Mouse (Mus musculus) hindbrain, embryonic 11.5 days (tissue): ENCODE measurements around the gene Fgf11. TPM values are rescaled to one million over a fixed set of nuclear protein-coding genes. Genes with fewer than 3 reads are reported as not detected.

Source experiments
- ATAC-seq: fragments of 200-750 bp; cut with Nextera tagmentation; 2 replicates; pipeline ENCODE4 v1.8.0; 2017; ENCODE audit warnings: mild to moderate bottlenecking, moderate TSS enrichment, moderate library complexity; ENCODE audit not compliant: low FRiP score
- DNase-seq: peaks from one replicate; pipeline ENCODE4 v3.0.0-alpha.2; 2015; ENCODE audit warnings: low spot score
- H3K27ac ChIP-seq: fragments of 300-500 bp; sonication (generic); 2 replicates; pipeline ENCODE4 v1.5.1; 2014; ENCODE audit warnings: mild to moderate bottlenecking, low read depth, low read length
- H3K27me3 ChIP-seq: fragments of 300-500 bp; sonication (generic); 2 replicates; pipeline ENCODE4 v1.6.1; 2014; ENCODE audit warnings: mild to moderate bottlenecking, low read length, moderate library complexity, mixed read lengths; ENCODE audit not compliant: control insufficient read depth, insufficient read depth
- H3K36me3 ChIP-seq: fragments of 300-500 bp; sonication (generic); 2 replicates; pipeline ENCODE4 v1.6.1; 2014; ENCODE audit warnings: mild to moderate bottlenecking, low read length, moderate library complexity, mixed read lengths; ENCODE audit not compliant: control insufficient read depth, insufficient read depth
- H3K4me1 ChIP-seq: fragments of 300-500 bp; sonication (generic); replicated peaks from 2 replicates; pipeline ENCODE4 v1.6.1; 2014; ENCODE audit warnings: low read length, mixed read lengths; ENCODE audit not compliant: control insufficient read depth, insufficient read depth
- H3K4me2 ChIP-seq: fragments of 300-500 bp; sonication (generic); replicated peaks from 2 replicates; pipeline ENCODE4 v1.6.1; 2014; ENCODE audit warnings: mild to moderate bottlenecking, low read depth, low read length
- H3K4me3 ChIP-seq: fragments of 300-500 bp; sonication (generic); 2 replicates; pipeline ENCODE4 v1.5.1; 2014; ENCODE audit warnings: low read depth, low read length
- H3K9ac ChIP-seq: fragments of 300-500 bp; sonication (generic); 2 replicates; pipeline ENCODE4 v1.6.1; 2014; ENCODE audit warnings: low read depth, low read length
- H3K9me3 ChIP-seq: fragments of 300-500 bp; sonication (generic); 2 replicates; pipeline ENCODE4 v1.6.1; 2016; ENCODE audit warnings: low read length; ENCODE audit not compliant: control insufficient read depth
- WGBS: fragments of 180-500 bp; shearing (Covaris S2); extraction: QIAGEN DNeasy Blood & Tissue Kit; methylation state at CpG from one replicate; pipeline ENCODE4 v1.1.7; 2014; 5-methylcytosine and 5-hydroxymethylcytosine counted together
- polyA plus RNA-seq: library from polyadenylated mRNA; unstranded; fragments of >200 nt; fragmentation: Nextera tagmentation; extraction: Ambion mirVana; gene quantifications from 2 replicates; pipeline ENCODE4 v1.2.1, GENCODE M21; 2014

Fgf11 gene
- polyA plus RNA-seq, 1 experiment from 2014 or later = 2.8 TPM

GRCm38 (mm10) chr11:69766872-69767624 is 34.6 kb downstream of the Fgf11 start:
- H3K4me1 ChIP-seq = peaks cover 2% of the 10 kb centered on the region; the same call in 1 of the 2 replicates
- ATAC-seq (no peak), DNase-seq (no peak)
- H3K4me2 ChIP-seq = peak overlapping the region; percentile 95
- H3K4me3 ChIP-seq = peak overlapping the region; percentile 76
- WGBS = 69% methylated on average over 13 of the region's 13 CpGs
- no peak overlapping the region; the same call in 1 of the 2 replicates for H3K9ac ChIP-seq
- H3K36me3 ChIP-seq = no peaks in the 10 kb centered on the region
- no peaks in the 10 kb centered on the region for H3K27me3 ChIP-seq
- no peak overlapping the region for H3K27ac ChIP-seq
- no peaks in the 10 kb centered on the region for H3K9me3 ChIP-seq

GRCm38 (mm10) chr11:69766126-69766609 is 35.5 kb downstream of the Fgf11 start:
- Histone ChIP-seq H3K4me2 (peak overlapping the region; percentile 95), H3K4me1 (peaks cover 2% of the 10 kb centered on the region; the same call in 1 of the 2 replicates), H3K27me3 (no peaks in the 10 kb centered on the region), H3K9ac (peak overlapping the region; percentile 89), H3K36me3 (no peaks in the 10 kb centered on the region), H3K9me3 (no peaks in the 10 kb centered on the region), H3K27ac (peak overlapping the region; percentile 68), H3K4me3 (peak overlapping the region; percentile 76)
- DNase-seq (peak; percentile 64), ATAC-seq (peak; percentile 75)
- under 1% methylated on average over 29 of the region's 37 CpGs for WGBS

- Histone ChIP-seq H3K9me3 (no peaks in the 10 kb centered on the region), H3K27ac (peak within 1 kb of the TSS; percentile 68), H3K36me3 (no peaks in the 10 kb centered on the region), H3K9ac (peak within 1 kb of the TSS; percentile 89), H3K4me1 (peaks cover 2% of the 10 kb centered on the region; the same call in 1 of the 2 replicates), H3K4me2 (peak within 1 kb of the TSS; percentile 95), H3K4me3 (peak within 1 kb of the TSS; percentile 76), H3K27me3 (no peaks in the 10 kb centered on the region)
- WGBS = 23% methylated on average over 37 of the region's 55 CpGs
- ATAC-seq = peak; percentile 59; the same call in 1 of the 2 replicates
- DNase-seq = peak; percentile 40
Observed at GRCm38 (mm10) chr11:69765221-69766125, 36.2 kb downstream of the Fgf11 start, which contains the start of gene Zbtb4. TSS of gene Zbtb4 (plus strand) at chr11:69765912.

- no peak overlapping the region for H3K4me2 ChIP-seq
- H3K27me3 ChIP-seq = no peaks in the 10 kb centered on the region
- peaks cover 9% of the 10 kb centered on the region for H3K4me1 ChIP-seq
- no peaks in the 10 kb centered on the region for H3K36me3 ChIP-seq
- H3K9me3 ChIP-seq = no peaks in the 10 kb centered on the region
- DNase-seq (no peak), ATAC-seq (no peak)
- 74% methylated on average over 7 of the region's 7 CpGs for WGBS
- no peak overlapping the region for H3K27ac ChIP-seq
- H3K9ac ChIP-seq = no peak overlapping the region
- H3K4me3 ChIP-seq = no peak overlapping the region
Observed at GRCm38 (mm10) chr11:69763551-69763950, 38.1 kb downstream of the Fgf11 start.

GRCm38 (mm10) chr11:69761868-69762267 is 39.8 kb downstream of the Fgf11 start, which contains the start of gene Slc35g3:
TSS of gene Slc35g3 (minus strand) at chr11:69761968.
- ATAC-seq = no peak
- H3K9me3 ChIP-seq = no peaks in the 10 kb centered on the region
- no peaks in the 10 kb centered on the region for H3K36me3 ChIP-seq
- H3K4me3 ChIP-seq = no peak within 1 kb of the TSS
- H3K27me3 ChIP-seq = no peaks in the 10 kb centered on the region
- no peak for DNase-seq
- H3K4me1 ChIP-seq = peaks cover 9% of the 10 kb centered on the region
- H3K27ac ChIP-seq = no peak within 1 kb of the TSS
- H3K4me2 ChIP-seq = no peak within 1 kb of the TSS
- 70% methylated on average over 1 of the region's 1 CpGs for WGBS
- 0 out of 2 replicates have a peak within 1 kb of the TSS, but pooled peaks have one; percentile 15 for H3K9ac ChIP-seq

- ATAC-seq = no peak
- DNase-seq = no peak
- Histone ChIP-seq H3K36me3 (no peaks in the 10 kb centered on the region), H3K4me2 (no peak overlapping the region), H3K4me3 (no peak overlapping the region), H3K4me1 (peaks cover 9% of the 10 kb centered on the region), H3K9me3 (no peaks in the 10 kb centered on the region), H3K9ac (0 out of 2 replicates have a peak overlapping the region, but pooled peaks have one; percentile 15), H3K27me3 (no peaks in the 10 kb centered on the region), H3K27ac (no peak overlapping the region)
- 88% methylated on average over 7 of the region's 7 CpGs for WGBS
Observed at GRCm38 (mm10) chr11:69760901-69761200, 40.8 kb downstream of the Fgf11 start.

- peak overlapping the region; percentile 96 for H3K27ac ChIP-seq
- ATAC-seq (no peak), DNase-seq (no peak)
- H3K4me2 ChIP-seq = peak overlapping the region; percentile 65
- peak overlapping the region; percentile 59 for H3K9ac ChIP-seq
- H3K4me3 ChIP-seq = peak overlapping the region; percentile 67; the same call in 1 of the 2 replicates
- peaks cover 10% of the 10 kb centered on the region for H3K4me1 ChIP-seq
- no peaks in the 10 kb centered on the region for H3K27me3 ChIP-seq
- 81% methylated on average over 14 of the region's 14 CpGs for WGBS
- H3K9me3 ChIP-seq = no peaks in the 10 kb centered on the region
- no peaks in the 10 kb centered on the region for H3K36me3 ChIP-seq
Observed at GRCm38 (mm10) chr11:69760160-69760900, 41.3 kb downstream of the Fgf11 start.
